In the genomic region with DNA sequence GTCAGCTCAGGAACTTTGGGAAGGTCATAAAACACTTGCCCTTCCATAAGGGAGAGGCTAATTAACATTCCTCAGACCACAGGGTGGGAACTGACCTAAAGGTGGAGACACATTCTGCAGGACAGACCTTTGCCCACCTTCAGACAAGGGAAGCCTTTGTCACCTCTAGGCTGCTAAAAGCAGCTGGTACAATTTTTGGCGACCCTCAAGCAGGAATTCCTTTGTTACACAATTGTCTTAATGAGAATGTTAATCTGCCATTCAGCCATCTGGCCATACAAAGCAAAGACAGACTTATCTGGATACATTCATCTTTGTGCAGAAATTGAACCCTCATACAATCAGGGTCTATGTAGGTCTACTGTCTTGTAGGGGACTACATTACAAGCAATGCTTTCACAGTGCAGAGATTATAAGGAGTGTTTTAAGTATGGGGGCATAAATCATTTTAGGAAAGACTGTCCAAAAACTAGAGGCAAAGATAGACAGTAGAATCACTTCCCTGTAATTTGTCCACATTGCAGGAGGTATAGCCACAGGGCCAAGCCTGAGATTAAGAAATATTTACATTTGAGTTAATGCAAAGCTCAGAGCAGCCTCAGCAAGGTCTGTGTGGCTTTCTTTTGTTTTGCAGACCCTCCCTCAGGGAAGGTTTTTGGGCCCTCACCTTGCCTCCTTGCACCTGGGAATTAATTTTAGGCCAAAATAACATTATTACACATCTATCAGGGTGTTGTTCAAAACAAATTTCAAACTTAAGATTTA, we compare ENCODE assay signal across 20 mouse cellular contexts.
"Had no signal": no experiment of that assay in that cellular context is flagged by ENCODE, and none has a peak within 500 bp of the region (broad histone marks: within the 10 kb centered on the region; RNA-seq: fewer than 3 reads in every experiment).

No protein-coding gene starts in this region.

- ATAC-seq: liver, embryonic 12.5 days; midbrain, embryonic 15.5 days had no signal

- H3K27ac ChIP-seq: kidney, postnatal 0 days; left cerebral cortex, adult 2 months; limb, embryonic 13.5 days; liver, embryonic 12.5 days; liver, embryonic 15.5 days; midbrain, embryonic 12.5 days; midbrain, embryonic 15.5 days; neural tube, embryonic 13.5 days; stomach, embryonic 15.5 days had no signal

- H3K27me3 ChIP-seq: limb, embryonic 13.5 days; liver, embryonic 12.5 days; liver, embryonic 15.5 days; midbrain, embryonic 12.5 days; midbrain, embryonic 15.5 days; neural tube, embryonic 13.5 days; stomach, embryonic 15.5 days had no signal

- H3K4me1 ChIP-seq: limb, embryonic 13.5 days; liver, embryonic 12.5 days; liver, embryonic 15.5 days; midbrain, embryonic 12.5 days; midbrain, embryonic 15.5 days; neural tube, embryonic 13.5 days; stomach, embryonic 15.5 days had no signal

- H3K4me3 ChIP-seq: left cerebral cortex, adult 2 months; limb, embryonic 13.5 days; liver, embryonic 12.5 days; liver, embryonic 15.5 days; midbrain, embryonic 12.5 days; midbrain, embryonic 15.5 days; myocyte; neural tube, embryonic 13.5 days; stomach, embryonic 15.5 days had no signal

- H3K4me2 ChIP-seq: limb, embryonic 13.5 days; liver, embryonic 12.5 days; liver, embryonic 15.5 days; midbrain, embryonic 12.5 days; midbrain, embryonic 15.5 days; neural tube, embryonic 13.5 days; stomach, embryonic 15.5 days had no signal

- H3K9me3 ChIP-seq: liver, embryonic 15.5 days; midbrain, embryonic 15.5 days; neural tube, embryonic 13.5 days; stomach, embryonic 15.5 days had no signal

- DNase-seq: kidney, adult 2 months; kidney, postnatal 25 days; layer of hippocampus, postnatal 36 days; liver; lung, adult 2 months; lung, postnatal 14 days; lung, postnatal 4 days; retina, postnatal 1 day; right cerebral cortex, postnatal 25 days; spleen, adult 18-20 months had no signal

- H3K36me3 ChIP-seq: limb, embryonic 13.5 days; liver, embryonic 12.5 days; liver, embryonic 15.5 days; midbrain, embryonic 12.5 days; midbrain, embryonic 15.5 days; neural tube, embryonic 13.5 days; stomach, embryonic 15.5 days had no signal

- H3K9ac ChIP-seq: limb, embryonic 13.5 days; liver, embryonic 12.5 days; liver, embryonic 15.5 days; midbrain, embryonic 12.5 days; midbrain, embryonic 15.5 days; neural tube, embryonic 13.5 days; stomach, embryonic 15.5 days had no signal
